Mouse (Mus musculus): ENCODE measurements at regions not wholly inside any gene's neighbourhood (a gene's known extent, or its start where the extent isn't known, plus 50 kb on each side); places are given as distances from the start of the nearest gene placed in this dataset.
"Not testable (repeated sequence)": the region's sequence is repeated elsewhere in the genome, so short reads cannot be mapped to it uniquely, and the experiment has no call there.

GRCm38 (mm10) chr6:22474604-22475003 lies 118.6 kb upstream of the Fam3c start:
- Histone ChIP-seq H3K4me3 (ENCODE audit: control insufficient read depth, low read depth, low read length) (no peak overlapping the region), H3K36me3 (ENCODE audit: control insufficient read depth, insufficient read depth, low read length) (no peaks in the 10 kb centered on the region), H3K27me3 (ENCODE audit: control insufficient read depth, insufficient read depth, low read length) (no peaks in the 10 kb centered on the region), H3K4me1 (ENCODE audit: control insufficient read depth, insufficient read depth, low read length) (no peaks in the 10 kb centered on the region), H3K27ac (ENCODE audit: control insufficient read depth, insufficient read depth, low read depth, low read length) (no peak overlapping the region)
- TF ChIP-seq CTCF (IDR thresholded peaks at IDR 0.05; ENCODE audit: control insufficient read depth, insufficient read depth, insufficient replicate concordance, low read depth, low read length) (no peak), POLR2A (IDR thresholded peaks at IDR 0.05; ENCODE audit: control insufficient read depth, low read depth, low read length) (no peak)

- H3K27ac ChIP-seq (ENCODE audit: control insufficient read depth, insufficient read depth, low read depth, low read length), result no peak overlapping the region
- no peak overlapping the region for H3K4me3 ChIP-seq (ENCODE audit: control insufficient read depth, low read depth, low read length)
- H3K27me3 ChIP-seq (ENCODE audit: control insufficient read depth, insufficient read depth, low read length), result no peaks in the 10 kb centered on the region
- no peaks in the 10 kb centered on the region for H3K4me1 ChIP-seq (ENCODE audit: control insufficient read depth, insufficient read depth, low read length)
- no peak for TF ChIP-seq CTCF (IDR thresholded peaks at IDR 0.05; ENCODE audit: control insufficient read depth, insufficient read depth, insufficient replicate concordance, low read depth, low read length)
- TF ChIP-seq POLR2A (IDR thresholded peaks at IDR 0.05; ENCODE audit: control insufficient read depth, low read depth, low read length), result no peak
- no peaks in the 10 kb centered on the region for H3K36me3 ChIP-seq (ENCODE audit: control insufficient read depth, insufficient read depth, low read length)
These were observed 118.0 kb upstream of the Fam3c start for GRCm38 (mm10) chr6:22474011-22474410.

DNA sequence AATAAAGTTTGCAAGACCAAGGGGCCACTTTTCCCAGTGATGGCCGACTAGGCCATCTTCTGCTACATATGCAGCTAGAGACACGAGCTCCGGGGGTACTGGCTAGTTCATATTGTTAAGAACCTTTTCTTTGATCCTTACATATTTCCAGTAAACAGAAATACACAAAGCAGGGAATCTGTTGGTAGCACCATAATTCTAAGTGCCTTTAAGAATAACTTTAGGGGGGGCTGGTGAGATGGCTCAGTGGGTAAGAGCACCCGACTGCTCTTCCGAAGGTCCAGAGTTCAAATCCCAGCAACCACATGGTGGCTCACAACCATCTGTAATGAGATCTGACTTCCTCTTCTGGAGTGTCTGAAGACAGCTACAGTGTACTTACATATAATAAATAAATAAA lies 116.4 kb upstream of the Fam3c start:
- not testable (repeated sequence) for H3K36me3 ChIP-seq (ENCODE audit: control insufficient read depth, insufficient read depth, low read length); H3K27ac ChIP-seq (ENCODE audit: control insufficient read depth, insufficient read depth, low read depth, low read length); H3K27me3 ChIP-seq (ENCODE audit: control insufficient read depth, insufficient read depth, low read length); H3K4me1 ChIP-seq (ENCODE audit: control insufficient read depth, insufficient read depth, low read length); H3K4me3 ChIP-seq (ENCODE audit: control insufficient read depth, low read depth, low read length)

DNA sequence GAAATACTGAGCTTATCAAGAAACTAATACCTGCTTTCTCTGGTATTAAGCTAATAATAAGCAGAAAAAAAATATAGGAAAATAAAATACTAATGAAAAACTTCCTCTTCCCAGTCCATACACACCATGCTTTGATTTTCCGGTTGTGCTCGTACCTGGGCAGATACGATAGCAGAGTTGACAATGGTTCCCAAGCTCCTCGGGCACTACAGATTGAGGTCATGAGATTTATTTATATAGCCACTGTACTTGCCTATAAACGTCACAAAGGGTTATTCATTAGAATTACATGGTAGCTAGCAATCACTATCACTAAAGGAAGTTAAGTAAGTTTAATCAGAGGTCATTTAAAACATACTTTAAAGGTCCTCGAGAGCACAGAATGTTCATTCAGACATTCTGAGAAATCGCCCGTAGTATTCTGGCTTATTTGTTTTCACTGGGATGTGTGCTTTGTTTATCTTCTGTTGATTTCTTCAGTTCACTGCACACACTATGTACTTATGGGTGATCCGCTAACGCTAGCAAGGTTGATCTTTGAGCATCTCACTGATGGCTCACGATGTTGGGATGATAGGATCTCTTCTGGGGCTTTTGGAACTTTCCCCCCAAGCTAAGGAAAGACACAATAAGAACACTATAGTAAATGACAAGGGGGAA lies 111.4 kb upstream of the Fam3c start:
- no peaks in the 10 kb centered on the region for H3K27me3 ChIP-seq (ENCODE audit: control insufficient read depth, insufficient read depth, low read length)
- H3K4me1 ChIP-seq (ENCODE audit: control insufficient read depth, insufficient read depth, low read length), result no peaks in the 10 kb centered on the region
- TF ChIP-seq POLR2A (IDR thresholded peaks at IDR 0.05; ENCODE audit: control insufficient read depth, low read depth, low read length) (no peak), CTCF (IDR thresholded peaks at IDR 0.05; ENCODE audit: control insufficient read depth, insufficient read depth, insufficient replicate concordance, low read depth, low read length) (no peak)
- no peaks in the 10 kb centered on the region for H3K36me3 ChIP-seq (ENCODE audit: control insufficient read depth, insufficient read depth, low read length)
- H3K27ac ChIP-seq (ENCODE audit: control insufficient read depth, insufficient read depth, low read depth, low read length), result no peak overlapping the region
- no peak overlapping the region for H3K4me3 ChIP-seq (ENCODE audit: control insufficient read depth, low read depth, low read length)

DNA sequence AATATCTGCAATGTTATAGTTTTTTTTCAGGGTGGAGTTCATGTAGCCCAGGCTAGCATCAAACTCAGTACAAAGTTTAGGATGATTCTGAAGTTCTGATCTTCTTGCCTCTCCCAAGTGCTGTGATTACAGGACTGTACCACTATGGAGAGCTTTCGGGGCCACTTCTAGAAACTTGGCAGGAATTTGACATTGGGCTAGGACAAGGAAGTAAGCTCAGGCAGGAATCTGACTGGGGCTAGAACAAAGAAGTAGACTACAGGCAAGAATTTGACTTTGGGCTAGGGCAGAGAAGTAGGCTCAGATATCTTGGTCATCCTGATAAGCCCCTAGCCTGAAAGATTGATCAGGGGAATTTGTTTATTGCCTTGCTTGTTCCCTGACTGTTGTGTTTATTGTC lies 109.9 kb upstream of the Fam3c start:
- no peaks in the 10 kb centered on the region for H3K36me3 ChIP-seq (ENCODE audit: control insufficient read depth, insufficient read depth, low read length)
- TF ChIP-seq POLR2A (IDR thresholded peaks at IDR 0.05; ENCODE audit: control insufficient read depth, low read depth, low read length) (no peak), CTCF (IDR thresholded peaks at IDR 0.05; ENCODE audit: control insufficient read depth, insufficient read depth, insufficient replicate concordance, low read depth, low read length) (no peak)
- H3K4me3 ChIP-seq (ENCODE audit: control insufficient read depth, low read depth, low read length), result no peak overlapping the region
- no peaks in the 10 kb centered on the region for H3K4me1 ChIP-seq (ENCODE audit: control insufficient read depth, insufficient read depth, low read length)
- no peaks in the 10 kb centered on the region for H3K27me3 ChIP-seq (ENCODE audit: control insufficient read depth, insufficient read depth, low read length)
- H3K27ac ChIP-seq (ENCODE audit: control insufficient read depth, insufficient read depth, low read depth, low read length), result no peak overlapping the region

GRCm38 (mm10) chr6:22459440-22460016 lies 103.5 kb upstream of the Fam3c start:
- H3K27ac ChIP-seq (ENCODE audit: control insufficient read depth, insufficient read depth, low read depth, low read length), result no peak overlapping the region
- H3K4me1 ChIP-seq (ENCODE audit: control insufficient read depth, insufficient read depth, low read length), result no peaks in the 10 kb centered on the region
- no peak overlapping the region for H3K4me3 ChIP-seq (ENCODE audit: control insufficient read depth, low read depth, low read length)
- H3K36me3 ChIP-seq (ENCODE audit: control insufficient read depth, insufficient read depth, low read length), result no peaks in the 10 kb centered on the region
- no peak for TF ChIP-seq CTCF (IDR thresholded peaks at IDR 0.05; ENCODE audit: control insufficient read depth, insufficient read depth, insufficient replicate concordance, low read depth, low read length)
- TF ChIP-seq POLR2A (IDR thresholded peaks at IDR 0.05; ENCODE audit: control insufficient read depth, low read depth, low read length), result no peak
- H3K27me3 ChIP-seq (ENCODE audit: control insufficient read depth, insufficient read depth, low read length), result no peaks in the 10 kb centered on the region

DNA sequence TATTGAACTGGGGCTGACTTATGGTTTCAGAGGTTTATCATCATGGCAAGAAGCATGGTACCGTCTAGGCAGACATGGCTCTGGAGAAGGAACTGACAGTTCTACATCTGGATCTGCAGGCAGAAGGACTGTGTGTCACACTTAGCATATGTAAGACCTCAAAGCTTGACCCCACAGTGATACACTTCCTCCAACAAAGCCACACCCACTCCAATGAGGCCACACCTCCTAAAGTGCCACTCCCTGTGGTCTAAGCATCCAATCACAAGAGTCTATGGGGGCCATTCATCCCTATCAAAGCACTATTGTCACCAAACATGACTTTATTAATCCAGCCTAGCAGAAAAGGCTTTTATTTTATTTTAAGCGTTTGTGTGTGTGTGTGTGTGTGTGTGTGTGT lies 96.2 kb upstream of the Fam3c start:
- H3K4me1 ChIP-seq (ENCODE audit: control insufficient read depth, insufficient read depth, low read length), result no peaks in the 10 kb centered on the region
- no peak overlapping the region for H3K4me3 ChIP-seq (ENCODE audit: control insufficient read depth, low read depth, low read length)
- H3K27ac ChIP-seq (ENCODE audit: control insufficient read depth, insufficient read depth, low read depth, low read length), result no peak overlapping the region
- no peaks in the 10 kb centered on the region for H3K36me3 ChIP-seq (ENCODE audit: control insufficient read depth, insufficient read depth, low read length)
- H3K27me3 ChIP-seq (ENCODE audit: control insufficient read depth, insufficient read depth, low read length), result no peaks in the 10 kb centered on the region
- TF ChIP-seq CTCF (IDR thresholded peaks at IDR 0.05; ENCODE audit: control insufficient read depth, insufficient read depth, insufficient replicate concordance, low read depth, low read length), result no peak
- no peak for TF ChIP-seq POLR2A (IDR thresholded peaks at IDR 0.05; ENCODE audit: control insufficient read depth, low read depth, low read length)

DNA sequence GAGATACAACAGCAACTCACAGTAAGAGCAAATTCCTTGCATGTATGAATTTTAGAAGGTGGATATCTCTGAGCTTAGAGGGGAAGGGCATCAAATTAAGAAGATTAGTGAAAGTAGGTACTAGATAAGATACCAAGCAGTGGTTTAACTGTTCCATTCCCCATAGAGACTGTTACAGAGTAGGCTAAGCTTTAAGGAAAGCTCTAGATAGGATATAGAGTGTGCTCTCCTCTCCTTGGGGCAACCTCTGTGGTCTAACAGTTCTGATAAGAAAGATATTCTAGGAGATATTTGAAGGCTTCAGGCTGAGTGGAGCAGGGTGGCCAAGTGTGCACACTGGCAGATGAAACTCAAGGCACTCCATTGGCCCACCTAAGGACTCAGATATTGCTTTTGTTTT lies 94.5 kb upstream of the Fam3c start:
- Histone ChIP-seq H3K4me3 (ENCODE audit: control insufficient read depth, low read depth, low read length) (no peak overlapping the region), H3K27me3 (ENCODE audit: control insufficient read depth, insufficient read depth, low read length) (no peaks in the 10 kb centered on the region), H3K27ac (ENCODE audit: control insufficient read depth, insufficient read depth, low read depth, low read length) (no peak overlapping the region), H3K4me1 (ENCODE audit: control insufficient read depth, insufficient read depth, low read length) (no peaks in the 10 kb centered on the region), H3K36me3 (ENCODE audit: control insufficient read depth, insufficient read depth, low read length) (no peaks in the 10 kb centered on the region)
- no peak for TF ChIP-seq POLR2A (IDR thresholded peaks at IDR 0.05; ENCODE audit: control insufficient read depth, low read depth, low read length)
- no peak for TF ChIP-seq CTCF (IDR thresholded peaks at IDR 0.05; ENCODE audit: control insufficient read depth, insufficient read depth, insufficient replicate concordance, low read depth, low read length)

Measured in testis, adult 2 months (tissue).